Mouse (Mus musculus) heart, postnatal 0 days (tissue): ENCODE results near the gene Npcd. TPM values are rescaled to one million over a fixed set of nuclear protein-coding genes. Genes with fewer than 3 reads are reported as not detected.

Experiments
- ATAC-seq: fragments of 200-750 bp; cut with Nextera tagmentation; 2 replicates; pipeline ENCODE4 v1.8.0; 2017; ENCODE audit warnings: low read depth, moderate number of reproducible peaks, moderate library complexity; ENCODE audit not compliant: insufficient read depth
- DNase-seq: peaks from one replicate; pipeline ENCODE4 v3.0.0-alpha.2; 2016; ENCODE audit warnings: low spot score
- H3K27ac ChIP-seq: fragments of 300-500 bp; sonication (generic); 2 replicates; pipeline ENCODE4 v1.5.1; 2014; ENCODE audit warnings: low read depth, mild to moderate bottlenecking
- H3K27me3 ChIP-seq: fragments of 300-500 bp; sonication (generic); 2 replicates; pipeline ENCODE4 v1.6.1; 2014; ENCODE audit warnings: low read length, mixed read lengths; ENCODE audit not compliant: control insufficient read depth, insufficient read depth
- H3K36me3 ChIP-seq: fragments of 300-500 bp; sonication (generic); replicated peaks from 2 replicates; pipeline ENCODE4 v1.6.1; 2014; ENCODE audit warnings: low read length, mixed read lengths; ENCODE audit not compliant: control insufficient read depth, insufficient read depth
- H3K4me1 ChIP-seq: fragments of 300-500 bp; sonication (generic); 2 replicates; pipeline ENCODE4 v1.6.1; 2014; ENCODE audit warnings: antibody characterized with exemption; ENCODE audit not compliant: control insufficient read depth, insufficient read depth
- H3K4me2 ChIP-seq: fragments of 300-500 bp; sonication (generic); 2 replicates; pipeline ENCODE4 v1.6.1; 2014; ENCODE audit warnings: low read depth, mild to moderate bottlenecking, low read length, moderate library complexity
- H3K4me3 ChIP-seq: fragments of 300-500 bp; sonication (generic); 2 replicates; pipeline ENCODE4 v1.5.1; 2014; ENCODE audit warnings: low read depth, low read length
- H3K9ac ChIP-seq: fragments of 300-500 bp; sonication (generic); replicated peaks from 2 replicates; pipeline ENCODE4 v1.6.1; 2014; ENCODE audit warnings: low read depth, low read length, mixed read lengths
- H3K9me3 ChIP-seq: fragments of 300-500 bp; sonication (generic); replicated peaks from 2 replicates; pipeline ENCODE4 v1.6.1; 2016; ENCODE audit warnings: low read length; ENCODE audit not compliant: control insufficient read depth
- CTCF ChIP-seq: IDR thresholded peaks from 2 replicates; pipeline ENCODE4 v1.5.1; 2016; ENCODE audit warnings: antibody characterized with exemption, control low read depth, low read depth
- EP300 ChIP-seq: IDR thresholded peaks from 2 replicates; pipeline ENCODE4 v1.6.1; 2016; ENCODE audit warnings: antibody characterized with exemption, low read depth
- WGBS: fragments of 180-500 bp; shearing (Covaris S2); extraction: QIAGEN DNeasy Blood & Tissue Kit; methylation state at CpG from one replicate; pipeline ENCODE4 v1.1.7; 2014; 5-methylcytosine and 5-hydroxymethylcytosine counted together
- polyA plus RNA-seq: library from polyadenylated mRNA; unstranded; fragments of >200 nt; fragmentation: Nextera tagmentation; extraction: Ambion mirVana; gene quantifications from 2 replicates; pipeline ENCODE4 v1.2.1, GENCODE M21; 2015
- total RNA-seq: library from RNA; depleted of rRNA; stranded (reverse); fragments of >200 nt; gene quantifications from 2 replicates; pipeline ENCODE4 v1.2.3, GENCODE M21; 2014; ENCODE audit warnings: low replicate concordance

Npcd gene
- total and polyA plus RNA-seq, 2 experiments from 2014 or later = 8.7 TPM; not detected in 1

DNA sequence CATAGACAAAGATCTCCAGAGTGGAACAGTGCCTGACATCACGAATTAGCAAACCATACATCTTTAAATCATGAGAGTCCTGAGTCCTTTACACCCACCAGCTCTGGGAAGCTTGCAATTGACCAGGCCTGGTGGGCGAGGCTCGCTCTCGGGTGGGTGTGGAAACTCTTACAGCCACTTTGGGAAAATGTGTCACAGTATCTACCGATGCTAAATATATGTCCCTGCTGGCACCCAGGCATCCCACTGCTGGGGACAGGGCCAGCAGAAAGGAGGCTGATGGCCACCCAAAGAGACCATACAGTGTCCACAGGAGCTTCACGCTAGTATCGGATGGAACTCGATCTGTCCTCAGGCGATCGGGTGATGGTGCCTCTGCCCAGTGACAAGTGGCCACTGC lies 35.4 kb downstream of the Npcd start:
- Histone ChIP-seq H3K4me3 (no peak overlapping the region), H3K4me1 (peaks cover 1% of the 10 kb centered on the region; the same call in 1 of the 2 replicates), H3K27me3 (peaks cover 28% of the 10 kb centered on the region), H3K27ac (no peak overlapping the region), H3K36me3 (no peaks in the 10 kb centered on the region), H3K9me3 (no peaks in the 10 kb centered on the region), H3K4me2 (no peak overlapping the region), H3K9ac (no peak overlapping the region)
- 71% methylated on average over 10 of the region's 10 CpGs for WGBS
- ATAC-seq (no peak), DNase-seq (no peak)
- TF ChIP-seq CTCF (no peak), EP300 (no peak)

DNA sequence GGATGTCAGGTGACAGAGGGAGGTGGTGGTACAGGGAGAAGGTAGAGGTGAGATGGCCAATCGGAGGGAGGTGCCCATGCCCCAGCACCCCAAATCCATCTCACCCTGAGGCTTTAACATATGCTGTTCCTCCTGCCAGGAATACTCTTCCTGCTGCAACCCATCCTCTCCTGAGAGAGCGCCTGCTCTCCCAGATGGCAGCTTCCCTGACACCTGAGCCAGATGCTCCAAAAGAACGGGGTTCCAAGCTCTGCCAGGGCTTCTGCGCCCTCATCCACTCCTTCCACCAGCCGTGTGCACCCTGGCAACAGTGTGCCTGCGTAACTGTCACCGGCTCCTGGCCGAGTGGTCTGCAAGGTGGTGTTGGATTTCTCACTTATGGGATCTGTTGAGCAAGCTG lies 36.4 kb downstream of the Npcd start:
- DNase-seq (no peak), ATAC-seq (no peak)
- Histone ChIP-seq H3K4me3 (no peak overlapping the region), H3K9ac (no peak overlapping the region), H3K36me3 (no peaks in the 10 kb centered on the region), H3K9me3 (no peaks in the 10 kb centered on the region), H3K27ac (no peak overlapping the region), H3K4me2 (no peak overlapping the region), H3K4me1 (no peaks in the 10 kb centered on the region), H3K27me3 (peaks cover 19% of the 10 kb centered on the region)
- 82% methylated on average over 8 of the region's 8 CpGs for WGBS
- no peak for TF ChIP-seq EP300

DNA sequence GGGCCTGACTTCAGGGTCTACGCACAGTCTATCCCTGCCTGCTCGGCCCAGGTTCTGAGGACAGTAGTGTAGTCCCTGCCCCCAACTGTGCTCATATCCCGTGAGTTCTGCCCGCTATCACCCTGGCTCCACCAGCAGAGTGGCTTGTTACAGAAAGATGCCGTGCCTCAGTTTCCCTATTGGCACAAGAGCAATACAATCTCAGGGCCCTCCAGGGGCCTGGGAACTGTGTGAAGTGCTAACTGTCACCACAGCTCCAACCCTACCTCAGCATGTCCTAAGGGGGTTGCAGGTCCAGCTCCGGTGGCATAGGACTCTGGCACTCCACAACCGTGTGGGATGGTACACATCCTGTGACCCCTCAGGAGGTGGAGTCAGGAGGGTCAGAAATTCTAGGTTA lies 36.9 kb downstream of the Npcd start:
- WGBS = 76% methylated on average over 7 of the region's 7 CpGs
- no peak overlapping the region for H3K4me2 ChIP-seq
- ATAC-seq (no peak), DNase-seq (no peak)
- H3K4me1 ChIP-seq = no peaks in the 10 kb centered on the region
- H3K36me3 ChIP-seq = no peaks in the 10 kb centered on the region
- H3K27ac ChIP-seq = no peak overlapping the region
- TF ChIP-seq CTCF (no peak), EP300 (no peak)
- H3K9ac ChIP-seq = no peak overlapping the region
- no peak overlapping the region for H3K4me3 ChIP-seq
- no peaks in the 10 kb centered on the region for H3K9me3 ChIP-seq
- peaks cover 13% of the 10 kb centered on the region for H3K27me3 ChIP-seq

DNA sequence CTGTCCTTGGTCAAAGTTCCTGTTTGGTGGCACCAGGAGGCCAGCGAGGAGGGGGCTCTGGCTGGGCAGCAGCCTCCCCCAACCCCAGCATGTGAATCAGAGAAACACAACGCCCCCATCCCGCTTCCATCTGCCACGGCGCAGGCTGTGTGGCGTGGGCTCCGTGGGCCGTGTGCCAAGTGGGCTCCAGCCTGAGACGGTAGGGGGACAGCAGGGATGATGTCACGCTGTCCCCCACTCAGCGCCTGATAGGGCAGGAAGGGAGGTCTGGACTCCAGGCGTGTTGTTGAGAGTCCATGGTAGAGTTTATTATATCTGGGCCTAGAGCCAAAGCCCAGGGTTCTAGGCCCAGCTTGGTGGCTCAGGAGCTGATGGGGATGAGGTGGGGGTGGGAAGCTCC lies 37.8 kb downstream of the Npcd start:
- no peak for DNase-seq
- WGBS = 70% methylated on average over 12 of the region's 12 CpGs
- Histone ChIP-seq H3K4me2 (no peak overlapping the region), H3K27ac (no peak overlapping the region), H3K9me3 (no peaks in the 10 kb centered on the region), H3K4me3 (no peak overlapping the region), H3K36me3 (no peaks in the 10 kb centered on the region), H3K4me1 (no peaks in the 10 kb centered on the region), H3K9ac (no peak overlapping the region), H3K27me3 (peaks cover 11% of the 10 kb centered on the region)
- TF ChIP-seq CTCF = no peak
- TF ChIP-seq EP300 = no peak
- no peak for ATAC-seq

DNA sequence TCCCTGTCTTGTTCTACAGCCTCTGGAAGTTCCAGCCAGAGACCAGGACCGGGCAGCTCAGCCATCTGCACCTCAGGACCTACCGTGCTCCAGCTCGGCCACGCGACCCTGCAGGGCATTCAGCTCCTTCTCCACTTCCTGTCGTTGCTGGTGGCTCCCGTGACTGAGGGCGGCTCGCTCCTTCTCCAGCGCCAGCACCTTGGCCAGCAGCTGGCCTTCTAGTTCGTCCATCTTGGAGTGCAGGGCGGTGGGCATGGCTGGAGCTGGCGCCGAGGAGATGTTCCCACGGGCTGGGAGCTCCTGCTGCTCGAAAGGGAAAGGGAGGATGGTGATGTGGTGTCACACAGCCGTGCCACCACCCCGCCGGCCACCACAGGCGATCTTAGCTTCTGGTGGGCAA lies 39.9 kb downstream of the Npcd start:
- DNase-seq (no peak), ATAC-seq (no peak)
- Histone ChIP-seq H3K4me2 (no peak overlapping the region), H3K4me1 (no peaks in the 10 kb centered on the region), H3K27me3 (peaks cover 7% of the 10 kb centered on the region), H3K9me3 (no peaks in the 10 kb centered on the region), H3K9ac (no peak overlapping the region), H3K27ac (no peak overlapping the region), H3K4me3 (no peak overlapping the region), H3K36me3 (no peaks in the 10 kb centered on the region)
- WGBS = 15% methylated on average over 20 of the region's 20 CpGs
- TF ChIP-seq EP300 (no peak), CTCF (no peak)

DNA sequence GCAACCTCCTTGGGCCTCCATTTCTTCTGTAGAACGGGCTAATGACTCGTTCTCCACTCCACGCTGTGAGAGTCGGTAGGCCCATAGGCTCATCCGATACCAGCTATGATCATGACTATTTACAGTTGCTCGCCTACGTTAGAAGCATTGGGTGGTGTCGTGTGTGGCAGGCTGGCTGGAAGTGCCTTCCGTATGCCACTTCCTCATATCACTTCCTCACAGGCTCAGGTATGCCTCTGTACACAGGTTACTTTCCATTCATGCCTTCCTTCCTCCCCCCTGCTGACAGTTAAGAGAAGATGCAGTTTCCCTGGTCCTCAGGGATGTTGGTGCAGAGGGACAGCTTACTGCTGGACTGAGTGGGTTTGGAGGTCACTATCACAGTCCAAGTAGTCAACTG lies 41.0 kb downstream of the Npcd start:
- ATAC-seq (no peak), DNase-seq (no peak)
- WGBS = 89% methylated on average over 9 of the region's 9 CpGs
- TF ChIP-seq CTCF (no peak), EP300 (no peak)
- Histone ChIP-seq H3K4me3 (no peak overlapping the region), H3K9me3 (no peaks in the 10 kb centered on the region), H3K27me3 (peaks cover 11% of the 10 kb centered on the region; the same call in 1 of the 2 replicates), H3K9ac (no peak overlapping the region), H3K4me1 (no peaks in the 10 kb centered on the region), H3K4me2 (no peak overlapping the region), H3K36me3 (no peaks in the 10 kb centered on the region), H3K27ac (no peak overlapping the region)
